Mouse (Mus musculus): ENCODE measurements around the gene Fam234a.
"Not testable (repeated sequence)": the region's sequence is repeated elsewhere in the genome, so short reads cannot be mapped to it uniquely, and the experiment has no call there.

Fam234a gene

DNA sequence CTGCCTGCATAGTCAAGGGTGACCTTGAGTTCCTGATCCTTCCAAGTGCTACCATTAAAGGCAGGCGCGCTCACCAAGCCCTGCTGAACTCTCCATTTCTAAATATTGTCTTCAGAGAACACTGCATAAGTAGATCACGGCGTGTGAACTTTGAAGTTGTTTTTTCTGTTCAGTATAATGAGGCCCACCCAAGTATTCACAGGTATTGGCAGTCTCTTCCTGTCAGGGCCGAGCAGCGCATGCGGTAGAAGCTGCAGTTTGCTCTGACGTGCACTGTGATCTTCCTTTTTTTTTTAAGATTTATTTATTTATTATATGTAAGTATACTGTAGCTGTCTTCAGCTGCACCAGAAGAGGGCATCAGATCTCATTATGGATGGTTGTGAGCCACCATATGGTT lies 9.7 kb downstream of the Fam234a start:
- DNase-seq (ENCODE audit: low read depth): no peak

DNA sequence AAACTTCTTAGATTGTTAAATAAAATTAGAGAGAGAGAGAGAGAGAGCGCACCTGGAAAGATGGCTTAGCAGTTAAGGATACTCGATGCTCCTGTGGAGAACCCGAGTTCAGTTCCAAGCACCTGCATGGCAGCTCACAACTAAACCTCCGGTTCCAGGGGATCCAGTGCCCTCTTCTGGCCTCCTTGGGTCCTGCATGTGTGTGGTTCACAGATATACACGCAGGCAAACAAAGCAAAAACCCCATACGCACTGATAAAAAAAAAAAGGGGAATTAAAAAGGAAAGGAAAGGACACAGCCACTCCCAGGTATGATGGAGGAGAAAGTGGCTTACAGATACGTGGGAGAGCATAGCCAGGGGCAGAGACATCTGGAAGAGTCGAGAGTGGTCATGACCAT lies 11.2 kb downstream of the Fam234a start:
- DNase-seq (ENCODE audit: low read depth): no peak

- no peak for DNase-seq (ENCODE audit: low read depth)
Measured at GRCm38 (mm10) chr17:26231156-26231555, 12.9 kb downstream of the Fam234a start.

- no peak for DNase-seq (ENCODE audit: low read depth)
Measured at GRCm38 (mm10) chr17:26229776-26230175, 14.3 kb downstream of the Fam234a start.

DNA sequence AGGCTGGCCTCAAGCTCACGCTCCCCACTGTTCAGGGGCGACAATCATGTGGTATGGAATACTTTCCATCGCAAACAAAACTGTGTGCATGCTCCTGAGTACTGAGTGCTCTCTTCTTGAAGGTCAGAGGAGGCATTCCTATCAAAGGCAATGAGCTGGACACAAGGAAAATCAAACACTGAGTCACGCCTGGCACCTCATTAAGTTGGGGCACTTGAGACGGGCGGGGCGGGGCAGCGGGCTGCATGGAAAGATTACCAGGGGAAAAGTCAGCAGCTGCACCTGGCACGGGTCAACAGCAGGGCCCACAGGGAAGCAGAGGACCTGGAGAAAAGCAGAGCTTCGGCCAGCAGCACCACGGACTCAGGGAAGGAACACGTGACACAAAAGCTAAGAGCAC lies 18.9 kb downstream of the Fam234a start:
- DNase-seq (ENCODE audit: low read depth): no peak

DNA sequence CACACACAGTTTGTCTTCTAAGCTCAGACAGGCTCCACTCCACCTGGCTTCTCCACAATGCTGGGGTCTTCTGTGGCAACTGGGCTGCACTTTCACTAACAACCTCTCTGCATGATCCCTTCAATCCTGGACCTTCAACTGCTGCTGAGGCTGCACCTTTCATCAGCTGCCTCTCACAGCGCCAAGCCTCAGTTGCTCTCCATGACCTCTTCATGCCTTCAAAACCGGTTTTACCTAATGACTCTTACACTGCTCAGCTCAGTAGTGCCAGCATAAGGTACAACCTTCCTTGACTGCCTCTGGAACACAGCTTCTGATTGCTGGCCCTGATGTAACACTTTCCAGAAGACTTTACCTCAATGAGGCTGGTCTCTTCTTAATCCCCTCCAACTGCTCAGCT lies 22.5 kb downstream of the Fam234a start:
- DNase-seq (ENCODE audit: low read depth): no peak

DNA sequence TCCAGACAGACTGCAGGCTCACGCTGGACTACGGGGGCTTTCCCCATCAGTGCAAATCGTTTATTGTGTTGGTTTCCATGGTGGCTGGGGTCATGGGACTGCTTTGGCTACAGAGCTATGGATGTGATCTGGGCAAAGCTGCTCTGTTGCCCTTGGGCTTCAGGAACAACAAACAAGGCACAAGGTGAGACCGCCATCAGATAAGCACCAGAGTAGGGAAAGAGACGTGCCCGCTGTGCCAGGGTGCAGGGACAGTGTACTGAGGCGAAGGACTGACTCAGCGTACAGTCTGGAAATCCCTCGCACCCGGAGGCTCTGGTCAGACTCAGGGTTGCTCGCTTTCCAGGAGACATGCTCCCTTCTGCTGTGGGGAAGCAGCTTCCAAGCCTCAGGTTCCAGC lies 31.4 kb downstream of the Fam234a start:
- DNase-seq (ENCODE audit: low read depth): no peak

DNA sequence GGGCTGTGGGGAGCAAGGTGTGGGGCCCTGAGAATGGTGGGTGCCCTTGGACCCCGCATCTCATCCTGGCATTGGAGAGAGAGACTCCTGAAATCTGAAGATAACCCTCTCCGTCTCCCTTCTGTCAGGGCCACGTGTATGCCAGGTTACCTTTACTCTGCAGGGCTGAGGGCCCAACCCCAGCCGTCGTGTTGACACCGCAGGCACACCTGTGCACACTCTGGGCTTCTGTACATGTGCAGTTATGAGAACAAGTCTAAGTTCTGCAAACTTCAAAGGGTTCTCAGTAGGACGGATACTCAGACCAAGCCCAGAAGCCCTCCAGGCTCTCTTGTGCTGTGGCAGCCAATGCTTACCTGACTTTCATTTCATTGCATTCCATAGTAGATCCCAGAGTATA lies 31.8 kb downstream of the Fam234a start:
- DNase-seq (ENCODE audit: low read depth): no peak

DNA sequence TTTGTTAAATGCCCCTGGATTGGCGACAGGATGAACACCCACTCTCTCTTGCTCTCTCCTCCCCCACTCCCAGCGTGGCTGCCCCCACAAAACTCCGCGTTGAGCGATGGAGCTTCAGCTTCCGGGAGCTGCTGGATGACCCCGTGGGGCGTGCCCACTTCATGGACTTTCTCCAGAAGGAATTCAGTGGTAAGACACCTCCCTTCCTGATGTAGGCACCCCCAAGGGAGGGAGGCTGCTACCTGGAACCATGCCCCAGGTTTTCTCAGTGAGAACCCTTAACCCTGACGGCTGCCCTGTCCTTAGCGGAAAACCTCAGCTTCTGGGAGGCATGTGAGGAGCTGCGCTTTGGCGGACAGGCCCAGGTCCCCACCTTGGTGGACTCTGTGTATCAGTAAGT lies 36.4 kb downstream of the Fam234a start, which contains the start of gene Arhgdig:
Arhgdig (minus strand) TSS at position 101 of the 400 bp plus-strand sequence.
- DNase-seq (ENCODE audit: low read depth): no peak

GRCm38 (mm10) chr17:26206392-26206791 lies 37.6 kb downstream of the Fam234a start:
- no peak for DNase-seq (ENCODE audit: low read depth)

- DNase-seq (ENCODE audit: low read depth): no peak
Measured at GRCm38 (mm10) chr17:26204766-26205165, 39.3 kb downstream of the Fam234a start.

- DNase-seq (ENCODE audit: low read depth): peak; percentile 28
Measured at GRCm38 (mm10) chr17:26203321-26203811, 40.7 kb downstream of the Fam234a start.

DNA sequence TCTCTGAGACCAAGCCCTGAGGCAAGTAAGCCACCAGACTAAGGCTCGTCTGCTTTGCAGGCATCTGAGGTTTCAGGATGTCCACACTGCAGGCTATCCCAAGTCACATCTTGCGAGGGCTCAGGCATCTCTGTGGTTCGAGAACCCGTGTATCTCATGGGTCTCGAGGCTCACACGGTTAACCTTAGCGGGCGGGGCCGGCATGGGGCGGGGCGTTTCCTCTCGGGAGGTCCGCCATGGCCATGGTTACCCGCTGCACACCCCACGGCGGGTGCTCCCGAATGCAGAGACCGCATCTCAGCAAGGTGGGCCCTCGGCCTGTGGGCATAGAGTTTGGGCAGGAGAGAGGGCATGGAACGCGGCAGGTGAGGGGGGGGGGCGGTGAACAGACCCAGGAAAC lies 41.3 kb downstream of the Fam234a start, which contains the start of gene Rgs11:
Rgs11 (plus strand) TSS at position 215 of the 400 bp plus-strand sequence.
- no peak for DNase-seq (ENCODE audit: low read depth)

DNA sequence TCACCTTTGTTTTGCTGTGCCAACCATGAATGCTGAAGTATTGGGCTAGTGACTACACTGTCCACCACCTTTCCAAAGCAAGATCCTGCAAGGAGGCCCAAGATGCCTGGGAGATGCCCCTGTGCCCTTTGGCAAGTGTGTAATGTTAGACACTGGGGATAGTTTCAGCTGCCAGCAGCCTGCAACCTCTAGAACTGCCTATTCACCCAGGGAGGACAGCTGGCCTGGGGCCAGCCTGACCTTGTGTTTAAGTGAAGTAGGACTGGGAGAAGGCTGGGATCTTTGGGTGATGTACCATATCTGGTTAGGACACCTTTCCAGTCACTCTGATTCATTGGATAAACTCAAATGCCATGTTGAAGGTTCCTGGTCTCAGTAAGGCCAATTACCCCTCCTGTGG lies 42.0 kb downstream of the Fam234a start:
- no peak for DNase-seq (ENCODE audit: low read depth)

GRCm38 (mm10) chr17:26200831-26201705 lies 43.0 kb downstream of the Fam234a start:
- DNase-seq (ENCODE audit: low read depth): no peak

GRCm38 (mm10) chr17:26198892-26199291 lies 45.1 kb downstream of the Fam234a start, which contains the start of gene Pdia2:
TSS of gene Pdia2 (minus strand) at chr17:26199087.
- DNase-seq (ENCODE audit: low read depth): no peak

GRCm38 (mm10) chr17:26192481-26193190 lies 51.4 kb downstream of the Fam234a start:
- DNase-seq (ENCODE audit: low read depth): no peak

DNA sequence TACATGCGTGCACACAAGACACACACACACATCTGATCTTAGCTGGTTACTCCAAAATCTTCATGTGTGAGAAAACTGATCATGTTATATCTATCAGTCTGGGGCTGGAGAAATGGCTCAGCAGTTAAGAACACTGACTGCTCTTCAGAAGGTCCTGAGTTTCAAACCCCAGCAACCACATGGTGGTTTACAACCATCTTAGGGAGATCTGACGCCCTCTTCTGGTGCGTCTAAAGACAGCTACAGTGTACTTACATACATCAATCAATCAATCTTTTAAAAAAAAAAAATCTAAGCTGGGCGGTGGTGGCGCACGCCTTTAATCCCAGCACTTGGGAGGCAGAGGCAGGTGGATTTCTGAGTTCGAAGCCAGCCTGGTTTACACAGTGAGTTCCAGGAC lies 52.6 kb downstream of the Fam234a start:
- not testable (repeated sequence) for DNase-seq (ENCODE audit: low read depth)

DNA sequence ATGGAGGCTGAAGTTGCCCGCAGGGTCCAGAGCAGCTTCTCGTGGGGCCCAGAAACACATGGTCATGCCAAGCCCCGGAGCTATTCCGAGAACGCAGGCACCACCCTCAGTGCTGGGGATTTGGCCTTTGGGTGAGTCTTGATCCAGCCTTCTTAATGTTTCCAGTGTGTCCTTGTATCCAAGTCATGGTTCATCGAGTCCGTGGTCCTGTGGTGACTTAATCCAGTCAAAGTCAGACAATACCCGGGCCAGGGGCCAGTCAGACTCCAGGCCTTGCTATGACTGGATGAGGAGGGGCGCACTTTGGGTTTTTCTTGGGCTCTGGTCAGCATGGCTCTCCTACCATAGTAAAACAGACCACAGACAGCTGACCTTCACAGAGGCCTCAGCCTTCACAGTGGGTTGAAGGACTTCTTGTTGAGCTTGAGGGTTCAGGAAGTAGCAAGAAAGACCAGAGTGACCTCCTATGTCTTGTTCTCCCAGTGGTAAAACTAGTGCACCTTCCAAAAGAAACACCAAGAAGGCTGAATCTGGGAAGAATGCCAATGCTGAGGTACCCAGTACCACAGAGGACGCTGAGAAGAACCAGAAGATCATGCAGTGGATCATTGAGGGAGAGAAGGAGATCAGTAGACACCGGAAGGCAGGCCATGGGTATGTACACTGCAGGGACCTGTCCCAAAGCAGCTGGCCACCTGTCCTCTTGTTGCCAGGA lies 55.8 kb downstream of the Fam234a start:
- no peak for DNase-seq (ENCODE audit: low read depth)

DNA sequence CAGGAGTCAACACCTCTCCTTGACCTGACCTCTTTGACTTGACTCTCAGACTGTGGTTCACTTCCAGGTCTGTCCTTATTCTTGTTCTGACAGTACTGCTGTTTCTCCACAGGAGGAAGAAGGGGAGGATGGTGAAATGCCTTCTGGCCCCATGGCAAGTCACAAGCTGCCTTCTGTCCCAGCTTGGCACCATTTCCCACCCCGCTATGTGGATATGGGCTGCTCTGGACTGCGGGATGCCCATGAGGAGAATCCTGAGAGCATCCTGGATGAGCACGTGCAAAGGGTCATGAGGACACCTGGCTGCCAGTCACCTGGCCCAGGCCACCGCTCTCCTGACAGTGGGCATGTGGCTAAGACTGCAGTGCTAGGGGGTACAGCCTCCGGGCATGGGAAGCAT lies 56.5 kb downstream of the Fam234a start:
- no peak for DNase-seq (ENCODE audit: low read depth)

DNA sequence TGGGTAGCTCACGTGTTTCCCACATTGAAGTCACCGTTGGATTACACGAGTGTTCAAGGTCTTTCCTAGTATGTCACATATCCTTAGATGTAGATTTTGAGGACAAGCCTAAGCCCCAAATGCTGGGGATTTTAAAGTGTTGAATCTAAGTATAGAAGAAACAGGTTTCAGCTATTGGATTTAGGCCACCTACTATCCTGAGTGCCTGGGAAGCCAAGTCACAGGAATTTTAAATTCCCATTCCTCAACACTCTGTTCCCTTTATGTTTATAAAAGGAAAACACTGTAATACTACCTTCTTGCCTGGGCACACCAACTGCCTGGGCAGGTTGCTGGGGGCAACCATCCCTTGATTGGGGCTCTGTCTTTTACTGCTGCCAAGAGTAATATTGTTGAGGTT lies 62.9 kb downstream of the Fam234a start:
- no peak for DNase-seq (ENCODE audit: low read depth)

DNA sequence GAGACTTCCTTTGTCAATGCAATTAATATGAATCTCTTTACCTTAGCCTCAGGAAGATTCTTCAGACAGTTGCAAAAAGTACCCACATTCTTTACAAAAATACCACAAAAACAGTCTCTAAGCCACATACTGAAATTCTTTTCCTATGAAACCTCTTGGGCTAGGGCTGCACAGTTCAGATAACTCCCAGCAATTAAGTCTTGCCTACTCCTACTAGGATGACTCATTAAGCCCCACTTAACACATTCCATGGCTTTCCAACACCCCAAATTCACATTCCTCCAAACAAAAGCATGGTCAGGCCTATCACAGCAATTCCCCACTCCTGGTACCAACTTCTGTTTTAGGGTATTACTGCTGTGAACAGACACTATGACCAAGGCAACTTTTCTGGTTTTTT lies 65.4 kb downstream of the Fam234a start:
- no peak for DNase-seq (ENCODE audit: low read depth)

Data from fibroblast of lung, adult 2 months (primary cell).